Mouse (Mus musculus) G1E-ER4 (cell line): ENCODE data around the gene Aurkb. TPM values are rescaled to one million over a fixed set of nuclear protein-coding genes. Genes with fewer than 3 reads are reported as not detected.
A peak's percentile ranks its signal among the peaks of the same experiment; 100 is the strongest.

Source experiments
- GATA1 ChIP-seq: IDR thresholded peaks from one replicate; pipeline ENCODE4 v1.8.0; 2012; ENCODE audit warnings: low read length, inconsistent platforms
- polyA plus RNA-seq: library from polyadenylated mRNA; stranded (reverse); fragments of >175 nt; gene quantifications from 2 replicates; pipeline ENCODE4 v1.2.3, GENCODE M21; 2012

The Aurkb gene
- polyA plus RNA-seq: 217 and 345 TPM in 2 replicates

- no peak for TF ChIP-seq GATA1
These were observed at the start of gene Aurkb for GRCm38 (mm10) chr11:69045531-69046394. Gene Aurkb (plus strand): TSS chr11:69045647.

- TF ChIP-seq GATA1: no peak
These were observed 48.4 kb upstream of the Aurkb start for GRCm38 (mm10) chr11:68997080-68997479.

- TF ChIP-seq GATA1: no peak
These were observed 41.9 kb upstream of the Aurkb start for GRCm38 (mm10) chr11:69003592-69003991.

- TF ChIP-seq GATA1: no peak
These were observed 40.3 kb upstream of the Aurkb start for GRCm38 (mm10) chr11:69005193-69005592.

GRCm38 (mm10) chr11:69008182-69009121, 37.0 kb upstream of the Aurkb start, which contains the start of gene Pfas:
Gene Pfas (minus strand): TSS chr11:69008460.
- TF ChIP-seq GATA1: no peak

- no peak for TF ChIP-seq GATA1
These were observed 35.9 kb upstream of the Aurkb start for GRCm38 (mm10) chr11:69009508-69009907.

- no peak for TF ChIP-seq GATA1
These were observed 34.8 kb upstream of the Aurkb start for GRCm38 (mm10) chr11:69010400-69011323.

GRCm38 (mm10) chr11:69012071-69012601, 33.3 kb upstream of the Aurkb start:
- TF ChIP-seq GATA1: peak; percentile 87

GRCm38 (mm10) chr11:69015644-69016441, 29.6 kb upstream of the Aurkb start, which contains the start of gene Ctc1:
Gene Ctc1 (plus strand): TSS chr11:69015911.
- no peak for TF ChIP-seq GATA1

- TF ChIP-seq GATA1: no peak
These were observed 28.7 kb upstream of the Aurkb start for GRCm38 (mm10) chr11:69016755-69017154.

GRCm38 (mm10) chr11:69020691-69021090, 24.8 kb upstream of the Aurkb start:
- TF ChIP-seq GATA1: no peak

GRCm38 (mm10) chr11:69026562-69026961, 18.9 kb upstream of the Aurkb start:
- TF ChIP-seq GATA1: no peak

- TF ChIP-seq GATA1: no peak
These were observed 16.6 kb upstream of the Aurkb start for GRCm38 (mm10) chr11:69028805-69029204.

GRCm38 (mm10) chr11:69033552-69033951, 11.9 kb upstream of the Aurkb start:
- TF ChIP-seq GATA1: no peak
